Mouse (Mus musculus): ENCODE measurements around the gene Zdhhc6. TPM values are rescaled to one million over a fixed set of nuclear protein-coding genes. Genes with fewer than 3 reads are reported as not detected.

Zdhhc6 gene
- total RNA-seq, 1 experiment, result 56.8 TPM

DNA sequence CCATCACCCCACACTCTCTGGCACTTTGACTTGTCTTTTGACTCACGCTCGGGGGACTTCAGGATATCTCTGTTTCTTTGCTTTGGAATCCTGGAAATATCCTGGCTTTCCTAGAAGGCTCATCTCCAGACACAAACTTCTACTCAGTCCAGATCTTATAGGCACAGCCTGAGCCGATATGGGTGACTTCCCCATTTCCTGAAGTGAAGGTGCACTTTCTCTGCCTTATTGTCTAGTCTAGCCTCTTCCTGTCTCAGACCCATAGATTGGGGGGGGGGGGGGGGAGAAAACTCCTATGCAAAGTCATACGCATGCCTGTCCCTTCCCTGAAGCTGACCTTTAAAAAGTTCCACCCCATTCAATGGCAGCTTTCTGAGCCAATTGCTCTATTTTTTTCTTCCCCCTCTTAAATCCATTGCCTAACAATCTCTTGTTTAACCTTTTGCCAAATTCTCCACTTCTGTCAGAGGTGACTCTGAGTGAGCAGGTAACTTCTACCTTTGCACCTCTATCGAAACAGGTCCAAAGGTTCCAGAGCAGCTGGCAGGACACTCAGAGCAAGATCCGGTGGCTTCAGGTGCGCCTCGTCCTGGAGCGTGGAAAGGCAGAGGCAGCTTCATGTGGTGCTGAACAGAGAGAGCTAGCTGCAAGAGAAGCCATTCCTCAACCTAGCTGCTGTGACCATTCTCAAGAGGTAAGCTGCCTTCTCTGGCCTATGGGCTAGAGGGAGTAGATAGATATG, 64.3 kb downstream of the Zdhhc6 start, which contains the start of gene Acsl5:
TSS of gene Acsl5 (plus strand) at position 556 of the 742 bp plus-strand sequence.
- H3K9ac ChIP-seq (ENCODE audit: insufficient read depth, low read depth, low read length, poor library complexity, severe bottlenecking), result no peak within 1 kb of the TSS
- H3K27ac ChIP-seq (ENCODE audit: insufficient read depth, low read depth, low read length, poor library complexity, severe bottlenecking), result no peak within 1 kb of the TSS
- in situ Hi-C loops (cut with MboI; ENCODE audit: low sequenced_read_pairs in 2 of 2, unreplicated experiment in 2 of 2), result no loop called here
- no peak for TF ChIP-seq HCFC1 (IDR thresholded peaks at IDR 0.05; ENCODE audit: borderline replicate concordance, insufficient read depth, low read length)
- TF ChIP-seq ZNF384 (IDR thresholded peaks at IDR 0.05; ENCODE audit: low read depth, low read length), result no peak
- no peak for TF ChIP-seq ZC3H11A (IDR thresholded peaks at IDR 0.05; ENCODE audit: borderline replicate concordance, low read depth, low read length)
- TF ChIP-seq CHD2 (IDR thresholded peaks at IDR 0.05; ENCODE audit: low read depth, low read length), result no peak
- TF ChIP-seq MAFK (IDR thresholded peaks at IDR 0.05; ENCODE audit: insufficient read depth, low read depth, low read length), result no peak
- H3K9me3 ChIP-seq (ENCODE audit: control insufficient read depth, insufficient read depth, low read depth, low read length), result no peaks in the 10 kb centered on the region
- no peak for DNase-seq (ENCODE audit: low read depth, low spot score)
- H3K4me1 ChIP-seq (ENCODE audit: control insufficient read depth in 2 of 2, insufficient read depth in 2 of 2, low read length in 2 of 2, poor library complexity in 1 of 2), result peaks cover 0 to 8% of the 10 kb centered on the region in 2 experiments; a peak in 2 of 4 replicates
- H3K36me3 ChIP-seq (ENCODE audit: control insufficient read depth, insufficient read depth, low read length, poor library complexity, severe bottlenecking), result no peaks in the 10 kb centered on the region
- H3K4me3 ChIP-seq (ENCODE audit: insufficient read depth in 1 of 2, low read depth in 1 of 2, low read length in 2 of 2, poor library complexity in 1 of 2, severe bottlenecking in 1 of 2), result no peak within 1 kb of the TSS

DNA sequence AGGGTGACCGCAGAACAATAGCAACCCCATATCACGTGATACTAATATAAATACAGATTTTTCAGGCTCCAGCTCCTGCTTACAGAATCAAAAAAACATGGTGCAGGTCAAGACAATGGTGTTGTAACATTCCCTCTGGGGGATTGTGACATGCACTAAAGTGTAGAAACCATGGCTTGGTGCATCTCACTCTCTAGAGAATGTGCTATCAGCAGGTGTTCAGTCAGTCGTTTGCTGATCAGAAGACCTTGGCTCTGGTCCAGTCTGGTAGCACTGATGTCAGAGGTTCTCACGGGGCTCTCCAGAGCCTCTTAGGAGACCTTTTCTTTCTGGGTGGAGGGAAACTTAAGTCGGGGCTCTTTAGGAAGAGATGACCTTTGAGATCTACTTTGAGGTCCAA, 65.4 kb downstream of the Zdhhc6 start:
- Histone ChIP-seq H3K27ac (ENCODE audit: insufficient read depth, low read depth, low read length, poor library complexity, severe bottlenecking) (no peak overlapping the region), H3K9me3 (ENCODE audit: control insufficient read depth, insufficient read depth, low read depth, low read length) (no peaks in the 10 kb centered on the region), H3K4me3 (ENCODE audit: insufficient read depth in 1 of 2, low read depth in 1 of 2, low read length in 2 of 2, poor library complexity in 1 of 2, severe bottlenecking in 1 of 2) (no peak overlapping the region), H3K36me3 (ENCODE audit: control insufficient read depth, insufficient read depth, low read length, poor library complexity, severe bottlenecking) (no peaks in the 10 kb centered on the region), H3K4me1 (ENCODE audit: control insufficient read depth in 2 of 2, insufficient read depth in 2 of 2, low read length in 2 of 2, poor library complexity in 1 of 2) (peaks cover 0 to 8% of the 10 kb centered on the region in 2 experiments; a peak in 2 of 4 replicates), H3K9ac (ENCODE audit: insufficient read depth, low read depth, low read length, poor library complexity, severe bottlenecking) (no peak overlapping the region)
- TF ChIP-seq ZC3H11A (IDR thresholded peaks at IDR 0.05; ENCODE audit: borderline replicate concordance, low read depth, low read length) (no peak), HCFC1 (IDR thresholded peaks at IDR 0.05; ENCODE audit: borderline replicate concordance, insufficient read depth, low read length) (no peak), MAFK (IDR thresholded peaks at IDR 0.05; ENCODE audit: insufficient read depth, low read depth, low read length) (no peak), CHD2 (IDR thresholded peaks at IDR 0.05; ENCODE audit: low read depth, low read length) (no peak), ZNF384 (IDR thresholded peaks at IDR 0.05; ENCODE audit: low read depth, low read length) (no peak)
- in situ Hi-C loops (cut with MboI; ENCODE audit: low sequenced_read_pairs in 2 of 2, unreplicated experiment in 2 of 2), result no loop called here
- no peak for DNase-seq (ENCODE audit: low read depth, low spot score)

DNA sequence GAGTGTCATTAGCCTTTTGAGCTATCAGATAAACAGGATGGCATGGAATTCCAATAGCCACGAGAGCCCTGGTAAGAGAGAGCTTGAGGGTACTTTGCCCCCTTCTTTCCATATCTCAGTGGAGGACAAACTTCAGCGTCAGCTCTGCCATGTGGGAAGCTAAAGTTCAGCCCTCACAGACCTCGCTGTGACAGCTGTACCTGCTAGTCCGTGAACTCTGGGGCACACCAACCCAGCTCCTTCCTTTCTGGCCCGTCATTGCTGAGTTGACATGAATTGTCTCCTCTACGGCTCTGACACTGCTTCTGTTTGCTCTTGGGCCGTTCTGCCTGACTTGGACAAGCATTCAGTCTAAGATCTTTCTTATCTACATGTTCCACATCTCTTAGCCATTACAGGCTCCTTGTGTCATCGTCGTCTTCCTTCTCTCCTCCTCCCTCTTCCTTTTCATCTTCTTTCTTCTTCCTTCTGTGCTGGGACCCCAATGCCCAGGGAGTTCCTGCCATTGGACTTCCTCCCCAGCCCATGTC, 67.8 kb downstream of the Zdhhc6 start:
- H3K9ac ChIP-seq (ENCODE audit: insufficient read depth, low read depth, low read length, poor library complexity, severe bottlenecking), result no peak overlapping the region
- H3K27ac ChIP-seq (ENCODE audit: insufficient read depth, low read depth, low read length, poor library complexity, severe bottlenecking), result no peak overlapping the region
- in situ Hi-C loops (cut with MboI; ENCODE audit: low sequenced_read_pairs in 2 of 2, unreplicated experiment in 2 of 2), result no loop called here
- H3K4me3 ChIP-seq (ENCODE audit: insufficient read depth in 1 of 2, low read depth in 1 of 2, low read length in 2 of 2, poor library complexity in 1 of 2, severe bottlenecking in 1 of 2), result no peak overlapping the region
- no peak for DNase-seq (ENCODE audit: low read depth, low spot score)
- H3K36me3 ChIP-seq (ENCODE audit: control insufficient read depth, insufficient read depth, low read length, poor library complexity, severe bottlenecking), result no peaks in the 10 kb centered on the region
- no peaks in the 10 kb centered on the region for H3K9me3 ChIP-seq (ENCODE audit: control insufficient read depth, insufficient read depth, low read depth, low read length)
- H3K4me1 ChIP-seq (ENCODE audit: control insufficient read depth in 2 of 2, insufficient read depth in 2 of 2, low read length in 2 of 2, poor library complexity in 1 of 2), result peaks cover 0 to 2% of the 10 kb centered on the region in 2 experiments; a peak in 1 of 4 replicates
- TF ChIP-seq ZNF384 (IDR thresholded peaks at IDR 0.05; ENCODE audit: low read depth, low read length) (no peak), CHD2 (IDR thresholded peaks at IDR 0.05; ENCODE audit: low read depth, low read length) (no peak), MAFK (IDR thresholded peaks at IDR 0.05; ENCODE audit: insufficient read depth, low read depth, low read length) (no peak), ZC3H11A (IDR thresholded peaks at IDR 0.05; ENCODE audit: borderline replicate concordance, low read depth, low read length) (no peak), HCFC1 (IDR thresholded peaks at IDR 0.05; ENCODE audit: borderline replicate concordance, insufficient read depth, low read length) (no peak)

DNA sequence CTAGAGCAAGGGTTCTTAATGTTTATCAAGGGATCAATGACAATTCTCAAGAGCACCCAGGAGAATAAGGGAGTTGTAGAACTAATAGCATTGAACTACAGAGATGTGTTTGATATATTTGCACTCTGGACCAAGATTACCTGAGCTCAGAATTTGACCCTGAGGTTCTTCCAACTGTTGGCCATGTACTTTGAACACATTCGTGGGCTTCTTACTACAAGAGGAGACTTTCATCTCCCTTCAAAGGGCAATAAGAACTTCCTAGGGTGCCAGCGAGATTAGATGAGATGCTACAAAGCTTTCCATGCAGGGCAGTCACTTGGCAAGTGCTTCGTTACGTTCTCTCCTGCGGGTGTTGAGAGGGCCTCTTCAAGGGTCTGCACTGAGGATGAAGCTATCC, 68.3 kb downstream of the Zdhhc6 start:
- TF ChIP-seq MAFK (IDR thresholded peaks at IDR 0.05; ENCODE audit: insufficient read depth, low read depth, low read length) (no peak), HCFC1 (IDR thresholded peaks at IDR 0.05; ENCODE audit: borderline replicate concordance, insufficient read depth, low read length) (no peak), ZNF384 (IDR thresholded peaks at IDR 0.05; ENCODE audit: low read depth, low read length) (no peak)
- no peaks in the 10 kb centered on the region for H3K36me3 ChIP-seq (ENCODE audit: control insufficient read depth, insufficient read depth, low read length, poor library complexity, severe bottlenecking)
- H3K4me3 ChIP-seq (ENCODE audit: insufficient read depth in 1 of 2, low read depth in 1 of 2, low read length in 2 of 2, poor library complexity in 1 of 2, severe bottlenecking in 1 of 2), result no peak overlapping the region
- DNase-seq (ENCODE audit: low read depth, low spot score), result no peak
- no peak overlapping the region for H3K27ac ChIP-seq (ENCODE audit: insufficient read depth, low read depth, low read length, poor library complexity, severe bottlenecking)
- in situ Hi-C loops (cut with MboI; ENCODE audit: low sequenced_read_pairs in 2 of 2, unreplicated experiment in 2 of 2), result no loop called here
- H3K4me1 ChIP-seq (ENCODE audit: control insufficient read depth in 2 of 2, insufficient read depth in 2 of 2, low read length in 2 of 2, poor library complexity in 1 of 2), result no peaks in the 10 kb centered on the region
- H3K9me3 ChIP-seq (ENCODE audit: control insufficient read depth, insufficient read depth, low read depth, low read length), result no peaks in the 10 kb centered on the region
- no peak overlapping the region for H3K9ac ChIP-seq (ENCODE audit: insufficient read depth, low read depth, low read length, poor library complexity, severe bottlenecking)

Measured in ES-E14 (cell line).